Mouse (Mus musculus) right cerebral cortex, postnatal 10 days (tissue): ENCODE data around the gene Noxa1.

Experiments
- DNase-seq, 2 experiments: peaks; one replicate each; pipeline ENCODE4 v3.0.0; 2021; ENCODE audit warnings: low spot score in 2 of 2

Noxa1 gene

DNA sequence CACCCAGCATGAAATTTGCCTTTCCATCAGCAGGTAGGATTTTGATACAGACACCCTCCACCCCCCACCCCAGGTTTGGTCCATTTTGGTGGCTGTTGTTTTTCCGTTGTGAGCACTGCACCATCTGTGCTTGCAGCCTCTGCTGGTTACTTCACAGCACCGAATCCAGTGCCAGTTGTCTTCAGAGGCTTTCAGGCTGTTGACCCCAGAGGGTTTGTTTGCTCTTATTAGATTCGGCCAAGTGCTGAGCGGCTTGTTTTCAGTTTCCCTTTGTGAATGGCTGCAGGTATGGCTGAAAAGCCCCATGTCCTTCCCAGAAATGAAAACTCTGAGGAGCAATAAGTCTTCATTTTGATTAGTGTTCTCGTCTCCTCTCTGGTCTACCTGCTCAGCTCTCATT is 54.9 kb downstream of the Noxa1 start:
- no peak for DNase-seq
